Mouse (Mus musculus): ENCODE results near the gene Prkn.

DNA sequence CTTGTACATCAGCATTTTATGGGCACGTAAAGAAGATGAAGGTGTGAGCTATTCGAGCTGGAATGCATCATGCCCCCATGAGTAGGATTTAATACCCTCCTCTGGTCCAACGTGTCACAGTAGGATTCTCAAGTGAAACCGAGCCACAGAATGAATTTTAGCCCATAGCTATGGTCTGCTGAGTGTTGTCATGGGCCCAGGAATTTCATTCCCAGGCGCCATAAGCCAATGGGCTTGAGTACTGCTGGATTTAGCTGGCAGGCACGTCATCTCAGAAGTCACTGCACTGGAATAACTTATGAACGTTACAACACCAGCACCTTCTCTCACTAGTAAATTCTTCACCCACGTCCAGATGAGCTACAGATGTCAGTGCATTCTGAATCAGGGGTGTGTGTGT lies 730.2 kb downstream of the Prkn start:
- TF ChIP-seq POLR2A (IDR thresholded peaks at IDR 0.05; ENCODE audit: low read depth, low read length) (no peak), CTCF (IDR thresholded peaks at IDR 0.05; ENCODE audit: extremely low read depth, insufficient read length, insufficient replicate concordance, low read depth, low read length) (no peak)

All from small intestine, adult 2 months (tissue).